Mouse (Mus musculus): ENCODE data around the gene Ccdc142.

Ccdc142 gene

DNA sequence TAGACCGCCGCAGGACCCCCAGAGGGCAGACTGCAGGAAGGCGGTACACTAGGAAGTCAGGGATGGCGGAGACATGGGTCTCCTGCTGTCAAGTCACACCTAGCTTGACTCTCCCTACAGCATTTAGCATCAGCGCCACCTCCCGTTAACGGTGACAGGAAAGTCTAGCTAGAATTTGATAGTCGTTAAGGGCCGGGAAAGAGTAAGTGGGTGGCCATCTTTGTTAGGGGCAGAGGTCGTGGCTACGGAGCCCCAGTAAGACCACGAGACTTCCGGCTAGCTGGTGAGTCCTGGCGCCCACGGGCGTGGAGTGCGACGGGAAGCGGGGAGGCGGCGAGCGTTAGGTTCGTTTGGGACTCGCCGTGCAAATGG is at the start of gene Ccdc142, which contains the start of gene Gm42688:
Gene Ccdc142 (plus strand): TSS at position 286 of the 372 bp plus-strand sequence.
Gene Gm42688 (plus strand): TSS at position 302 of the 372 bp plus-strand sequence.
- in situ Hi-C loops (cut with MboI, MseI) = loop anchor here (5.0 kb wide), 1 partner anchor 56 kb away; the partner anchor contains the start of genes 1700003E16Rik and Wdr54

DNA sequence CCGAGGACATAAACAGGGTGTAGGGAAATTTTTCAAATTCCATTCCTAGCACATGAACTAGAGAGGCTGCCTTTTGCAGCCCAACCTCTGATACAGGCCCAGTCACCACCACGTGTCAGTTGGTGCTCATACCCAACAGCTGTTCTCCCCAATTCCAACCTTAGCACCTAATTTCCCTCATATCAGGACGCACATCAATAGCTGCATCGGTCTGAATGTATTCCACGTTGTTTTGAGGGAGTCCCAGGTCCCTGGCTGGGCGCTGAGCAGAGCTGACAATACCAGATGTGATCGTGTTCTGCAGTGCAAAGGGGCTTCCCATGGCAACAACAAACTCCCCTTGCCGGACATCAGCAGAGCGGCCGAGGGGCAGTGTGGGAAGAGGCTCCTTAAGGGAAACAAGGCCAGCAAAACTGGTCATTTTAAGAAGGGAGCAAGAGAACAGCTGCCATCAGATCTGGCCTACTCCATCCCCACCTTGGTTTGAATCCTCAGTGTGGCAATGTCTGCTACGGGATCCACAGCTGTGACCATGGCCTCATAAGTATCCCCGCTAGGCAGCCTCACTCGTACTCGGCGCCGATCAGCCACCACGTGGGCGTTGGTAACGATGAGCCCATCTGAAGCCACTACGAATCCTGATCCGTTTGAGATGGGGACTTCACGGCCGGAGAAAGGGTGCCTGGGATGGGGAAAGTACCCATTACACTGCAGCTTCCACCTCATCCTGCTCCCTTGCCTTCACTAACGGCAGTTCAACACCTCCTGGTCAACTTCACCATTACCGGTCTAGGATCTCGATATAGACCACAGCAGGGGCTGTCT is 48.1 kb upstream of the Ccdc142 start:
- in situ Hi-C loops (cut with MboI, MseI) = no loop called here

DNA sequence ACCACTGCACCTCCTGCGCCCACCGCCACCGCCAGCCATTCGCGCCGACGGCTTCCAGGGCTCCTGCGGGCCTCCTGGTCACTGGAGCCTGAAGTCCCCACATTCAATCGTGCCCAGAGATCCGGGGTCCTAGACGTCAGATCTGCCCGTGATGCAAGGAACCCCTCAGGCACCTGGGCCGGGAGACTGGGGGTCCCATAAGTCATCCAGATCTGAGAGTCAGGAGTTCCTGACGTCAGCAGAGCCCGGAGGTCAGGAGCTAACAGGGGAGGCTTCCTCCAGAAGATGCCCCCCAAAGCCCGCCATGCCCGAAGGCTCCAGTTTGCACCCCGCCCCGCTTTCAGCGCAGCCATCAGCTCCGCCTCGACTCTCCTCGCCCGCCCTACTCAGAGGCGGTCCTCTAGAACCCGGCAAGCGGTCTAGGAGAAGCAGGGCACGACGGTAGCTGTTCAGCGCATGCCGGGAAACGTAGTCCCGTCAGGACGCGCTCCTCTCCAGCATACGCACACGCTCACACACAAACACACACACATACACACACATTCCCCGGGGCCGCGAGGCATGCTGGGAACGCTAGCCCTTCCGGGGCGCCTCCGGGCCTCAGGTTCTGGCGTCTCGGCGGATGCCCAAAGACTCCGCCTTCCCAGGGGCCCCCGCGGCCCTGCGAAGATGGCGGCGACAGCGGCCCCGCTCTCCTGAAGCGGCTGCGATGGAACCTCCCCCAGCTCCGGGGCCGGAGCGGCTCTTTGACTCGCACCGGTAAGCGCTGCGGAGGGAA is 47.1 kb upstream of the Ccdc142 start, which contains the start of gene Aup1:
Gene Aup1 (plus strand): TSS at position 448 of the 778 bp plus-strand sequence.
- in situ Hi-C loops (cut with MboI, MseI) = no loop called here

DNA sequence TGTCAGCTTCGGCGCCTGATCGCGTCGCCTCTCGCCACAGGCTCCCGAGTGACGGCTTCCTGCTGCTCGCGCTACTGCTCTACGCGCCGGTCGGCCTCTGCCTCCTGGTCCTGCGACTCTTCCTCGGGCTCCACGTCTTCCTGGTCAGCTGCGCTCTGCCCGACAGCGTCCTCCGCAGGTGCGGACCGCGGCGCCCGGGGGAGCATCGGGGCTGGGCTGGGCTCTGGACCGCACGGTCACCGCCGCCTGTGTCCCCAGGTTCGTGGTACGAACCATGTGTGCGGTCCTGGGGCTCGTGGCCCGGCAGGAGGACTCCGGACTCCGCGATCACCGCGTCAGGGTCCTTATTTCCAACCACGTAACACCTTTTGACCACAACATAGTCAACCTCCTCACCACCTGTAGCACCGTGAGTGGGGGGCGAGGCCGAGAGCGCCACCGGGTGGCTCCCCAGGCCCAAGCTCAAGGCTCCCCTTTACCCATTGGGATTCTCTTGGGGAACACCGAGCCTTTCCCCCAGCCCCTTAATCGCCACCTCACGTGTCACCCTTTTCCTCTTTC is 46.5 kb upstream of the Ccdc142 start, which contains the start of gene Htra2:
Gene Htra2 (minus strand): TSS at position 403 of the 561 bp plus-strand sequence.
- in situ Hi-C loops (cut with MboI, MseI) = no loop called here

DNA sequence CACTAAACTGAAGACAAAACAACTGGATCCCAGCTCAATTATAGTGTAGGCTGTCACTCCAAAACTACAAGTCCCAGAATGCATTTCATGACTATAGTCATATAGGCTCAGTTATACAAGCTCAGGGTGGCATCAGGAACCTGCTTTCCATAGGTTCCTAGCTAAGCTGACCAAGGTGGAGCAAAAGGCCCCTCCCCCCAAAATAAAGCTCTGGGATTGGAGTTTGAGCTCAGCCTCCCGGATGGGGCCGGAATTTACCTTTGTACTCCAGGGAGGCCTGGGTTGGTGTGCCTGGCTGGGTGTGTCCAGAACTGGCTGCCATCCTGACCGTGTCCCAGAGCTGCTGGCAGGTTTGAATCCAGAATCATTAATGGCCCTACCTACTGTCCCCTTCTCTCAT is 43.6 kb upstream of the Ccdc142 start, which contains the start of gene Dqx1:
Gene Dqx1 (plus strand): TSS at position 55 of the 400 bp plus-strand sequence.
- in situ Hi-C loops (cut with MboI, MseI) = no loop called here

DNA sequence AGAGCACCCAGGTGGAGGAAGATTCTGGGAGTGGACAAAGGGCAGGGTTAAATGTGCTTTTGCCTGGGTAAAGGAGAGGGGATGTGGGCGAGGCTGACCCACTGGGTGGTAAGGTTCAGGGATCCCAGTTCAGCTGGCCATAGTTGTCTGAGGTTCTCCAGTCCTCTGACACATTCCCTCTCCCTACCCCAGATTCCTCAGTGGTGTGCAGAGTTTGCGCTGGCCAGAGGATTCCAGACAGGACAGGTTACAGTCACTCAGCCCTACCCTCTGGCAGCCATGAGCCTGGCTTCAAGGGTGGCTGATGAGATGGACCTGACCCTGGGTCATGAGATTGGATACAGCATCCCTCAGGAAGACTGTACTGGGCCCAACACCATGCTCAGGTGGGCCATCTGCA is 42.7 kb upstream of the Ccdc142 start:
- in situ Hi-C loops (cut with MboI, MseI) = no loop called here

DNA sequence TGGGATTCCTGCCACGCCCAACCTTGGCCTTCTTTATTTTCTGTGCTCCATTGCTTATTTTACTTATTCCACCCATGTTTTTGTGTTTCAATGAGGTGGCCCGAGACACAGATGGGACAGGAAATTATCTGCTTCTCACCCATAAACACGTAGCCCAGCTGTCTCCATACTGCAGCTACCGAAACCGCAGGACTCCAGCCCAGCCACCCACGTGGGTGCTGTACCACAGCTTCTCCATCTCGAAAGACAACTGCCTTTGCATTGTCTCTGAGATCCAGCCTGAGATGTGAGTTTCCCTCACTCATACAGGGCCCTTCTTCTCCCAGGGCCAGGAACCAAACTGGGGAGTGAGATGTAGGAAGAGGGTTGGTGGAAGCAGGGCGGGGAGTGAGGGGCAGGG is 35.4 kb upstream of the Ccdc142 start:
- in situ Hi-C loops (cut with MboI, MseI) = no loop called here

DNA sequence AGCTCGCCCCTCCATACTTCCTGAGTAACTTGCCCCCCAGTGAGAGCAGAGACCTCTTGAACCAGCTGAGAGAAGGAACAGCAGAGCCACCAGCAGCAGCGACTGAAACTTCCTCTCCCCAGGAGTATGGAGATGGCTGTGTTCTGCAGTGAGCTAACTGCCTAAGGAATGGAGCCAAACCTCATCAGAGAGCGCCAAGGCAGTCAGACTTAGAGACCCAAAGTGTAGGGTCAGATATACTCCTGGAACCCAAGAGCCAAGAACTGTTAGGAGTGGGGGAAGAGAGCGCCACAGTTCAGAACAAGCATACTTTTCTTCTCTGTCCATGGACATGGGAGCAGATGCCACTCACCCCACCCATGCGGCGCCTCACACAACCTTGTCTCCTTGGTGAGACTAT is 35.0 kb upstream of the Ccdc142 start:
- in situ Hi-C loops (cut with MboI, MseI) = no loop called here

DNA sequence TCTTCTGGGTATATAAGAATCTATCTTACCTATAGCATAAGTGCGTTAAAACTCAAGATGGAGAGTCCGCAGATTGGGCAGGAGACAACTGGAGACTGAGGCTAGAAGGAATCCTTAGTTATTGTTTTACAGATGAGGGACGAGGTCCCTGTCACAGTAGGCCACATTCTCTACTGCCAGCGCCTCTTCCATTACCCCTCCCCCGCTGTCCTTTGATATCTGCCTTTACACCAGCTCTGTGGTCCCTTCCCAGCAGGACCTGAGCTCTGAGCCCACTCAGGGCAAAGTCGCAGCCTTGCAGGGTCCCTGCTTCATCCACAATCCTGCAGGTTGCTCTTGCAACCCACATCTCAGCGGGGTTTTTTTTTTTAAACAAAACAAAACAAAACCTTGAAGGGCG is 33.2 kb upstream of the Ccdc142 start:
- in situ Hi-C loops (cut with MboI, MseI) = no loop called here

DNA sequence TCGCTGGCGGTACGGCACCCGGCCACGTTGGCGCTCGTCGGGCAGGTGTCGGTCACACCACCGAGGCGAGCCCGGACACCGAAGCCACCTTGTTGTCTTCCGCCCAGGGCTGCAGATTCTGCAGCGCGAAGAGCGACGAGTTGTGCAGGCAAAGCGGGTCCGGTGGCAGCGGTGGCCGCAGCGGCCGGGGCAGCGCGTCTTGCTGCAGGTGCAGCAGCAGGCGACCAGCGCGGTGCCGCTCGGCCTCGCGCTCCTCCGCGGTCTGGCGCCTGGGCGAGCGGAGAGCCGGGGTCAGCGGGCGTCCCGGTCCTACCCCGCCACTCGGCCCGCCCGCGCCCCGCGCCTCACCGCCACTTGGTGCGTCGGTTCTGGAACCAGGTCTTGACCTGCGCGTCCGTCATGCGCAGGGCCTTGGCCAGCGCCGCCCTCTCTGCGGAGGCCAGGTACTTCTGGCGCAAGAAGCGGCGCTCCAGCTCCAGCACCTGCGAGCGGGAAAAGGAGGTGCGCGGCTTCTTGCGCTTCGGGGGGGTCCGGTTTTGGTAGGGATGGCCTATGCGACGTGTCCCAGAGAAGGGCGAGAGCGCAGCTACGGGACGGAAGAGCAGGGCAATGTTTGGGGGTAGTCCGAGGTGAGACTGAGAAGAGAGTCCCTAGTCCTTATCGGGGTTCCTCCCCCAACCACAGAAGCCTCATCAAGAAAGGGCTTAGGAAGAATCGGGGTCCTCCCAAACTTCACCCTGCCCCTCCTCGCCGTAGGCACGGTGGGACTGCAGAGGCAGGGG is 32.5 kb upstream of the Ccdc142 start:
- in situ Hi-C loops (cut with MboI, MseI) = no loop called here

DNA sequence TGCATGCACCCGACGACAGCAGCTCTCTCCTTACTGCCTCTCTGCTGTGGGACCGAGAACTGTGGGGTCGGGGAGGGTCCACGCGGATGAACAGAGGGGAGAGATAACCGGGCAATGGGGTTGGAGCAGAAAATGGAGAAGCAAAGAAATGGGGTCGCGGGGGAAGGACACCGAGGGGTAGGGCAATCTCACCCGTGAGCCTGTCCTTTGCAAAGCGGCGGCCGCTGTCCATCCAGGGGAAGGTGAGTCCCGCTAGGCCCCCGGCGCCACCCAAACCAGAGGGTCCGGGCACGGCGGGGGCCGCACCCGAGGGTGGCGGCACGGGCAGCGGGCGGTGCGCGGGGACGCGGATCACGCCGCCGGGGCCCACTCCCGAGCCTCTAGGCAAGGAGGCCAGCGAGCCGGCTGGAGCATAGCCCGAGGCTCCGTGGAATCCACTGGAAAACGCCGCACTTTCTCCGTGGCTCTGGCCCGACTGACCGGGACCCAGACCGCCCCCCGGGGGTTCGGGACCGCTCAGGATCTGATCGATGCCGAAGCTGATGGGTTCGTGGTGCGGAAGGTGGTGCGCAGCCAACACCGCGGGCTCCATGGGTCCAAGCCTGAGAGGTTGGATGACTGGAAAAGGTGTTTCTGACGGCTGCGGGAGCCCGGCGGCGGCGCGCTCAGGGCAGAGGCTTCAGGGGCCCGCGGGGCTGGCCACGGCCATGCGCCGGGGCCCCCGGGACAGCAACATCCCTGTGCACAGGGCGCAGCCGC is 31.7 kb upstream of the Ccdc142 start:
- in situ Hi-C loops (cut with MboI, MseI) = no loop called here

DNA sequence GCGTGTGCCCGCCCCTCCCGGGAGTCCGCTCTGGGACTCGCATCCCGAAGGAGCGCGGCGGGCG is 31.3 kb upstream of the Ccdc142 start, which contains the start of gene Tlx2:
Gene Tlx2 (minus strand): TSS at position 47 of the 64 bp plus-strand sequence.
- in situ Hi-C loops (cut with MboI, MseI) = no loop called here

DNA sequence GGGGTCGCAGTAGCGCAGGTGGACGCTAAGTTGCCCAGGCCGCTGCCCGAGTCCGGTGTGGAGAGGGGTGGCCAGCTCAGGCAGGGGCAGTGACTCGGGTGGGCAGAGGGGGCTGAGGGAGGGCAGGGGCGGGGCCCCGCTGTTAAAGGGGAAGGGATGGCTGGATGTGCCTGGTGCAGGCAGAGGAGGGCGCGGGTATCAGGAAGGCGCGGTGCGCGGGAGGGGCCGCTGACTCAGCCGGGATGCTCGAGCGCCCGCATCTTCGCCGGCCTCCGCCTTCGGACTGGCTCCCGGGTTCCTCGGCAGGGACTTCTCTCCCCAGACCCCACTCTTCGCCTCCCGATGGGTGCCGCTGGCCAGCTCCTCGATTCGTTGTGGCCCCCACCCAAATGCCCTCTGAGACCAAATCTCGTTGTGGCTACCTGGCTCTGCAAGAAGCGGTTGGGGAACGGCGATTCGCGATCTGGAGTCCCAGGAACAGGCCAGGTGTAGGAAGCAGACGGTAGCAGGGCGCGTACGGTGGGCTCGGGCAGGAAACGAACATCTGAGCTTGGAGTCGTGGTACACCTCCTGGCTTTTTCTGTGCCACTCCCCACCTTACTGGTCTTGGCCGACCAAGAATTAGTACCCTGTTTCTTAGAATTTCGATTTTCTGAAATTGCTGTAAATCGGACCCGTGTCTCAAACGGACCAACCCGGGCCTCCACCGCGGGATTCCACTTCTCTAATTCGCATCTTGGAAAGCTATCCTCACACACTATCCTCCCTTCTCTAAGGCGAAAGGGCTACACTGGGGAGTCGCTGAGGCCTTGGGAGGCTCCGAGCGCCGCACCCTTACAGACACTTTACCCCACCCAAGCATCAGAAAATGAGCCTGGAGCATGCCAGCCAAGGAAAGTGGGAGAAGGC is 30.8 kb upstream of the Ccdc142 start:
- in situ Hi-C loops (cut with MboI, MseI) = no loop called here

DNA sequence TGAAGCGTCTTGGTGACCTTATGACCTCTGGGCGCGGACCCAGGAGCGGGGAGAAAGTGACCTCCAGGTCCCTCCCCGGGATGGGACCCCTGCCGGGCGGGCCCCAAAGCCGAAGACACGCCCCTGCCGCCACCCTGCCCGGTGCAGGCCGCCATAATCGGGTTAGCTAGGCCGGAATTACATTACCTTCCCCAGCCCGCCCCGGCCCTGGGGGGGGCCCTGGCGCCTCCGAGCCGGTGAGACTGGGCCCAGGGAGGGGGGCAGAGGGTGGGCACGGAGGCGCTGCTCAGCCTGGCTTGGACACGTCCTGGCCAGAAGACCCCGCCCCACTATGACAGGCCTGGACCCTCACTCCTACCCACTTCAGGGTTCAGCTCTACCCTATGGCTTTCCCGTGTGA is 30.2 kb upstream of the Ccdc142 start:
- in situ Hi-C loops (cut with MboI, MseI) = no loop called here

DNA sequence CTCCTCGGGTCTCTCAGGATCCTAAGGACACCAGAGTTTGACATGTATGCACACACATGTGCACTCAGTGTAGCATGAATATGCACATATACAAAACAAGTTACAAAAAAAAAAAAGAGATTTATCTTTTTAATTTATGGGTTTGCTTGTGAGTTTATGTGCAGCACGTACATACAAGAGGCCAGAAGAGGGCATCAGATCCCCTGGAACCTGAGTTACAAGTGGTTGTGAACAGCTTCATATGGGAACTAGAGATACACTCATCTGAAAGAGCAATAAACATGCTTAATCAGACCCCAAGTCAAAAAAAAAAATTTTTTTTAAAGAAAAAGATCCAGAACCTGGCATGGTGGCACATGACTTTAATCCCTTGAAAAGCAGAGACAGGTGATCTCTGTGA is 26.4 kb upstream of the Ccdc142 start:
- in situ Hi-C loops (cut with MboI, MseI) = loop anchor here (5.0 kb wide), 1 partner anchor 42 kb away; the partner anchor contains the start of gene Mogs

DNA sequence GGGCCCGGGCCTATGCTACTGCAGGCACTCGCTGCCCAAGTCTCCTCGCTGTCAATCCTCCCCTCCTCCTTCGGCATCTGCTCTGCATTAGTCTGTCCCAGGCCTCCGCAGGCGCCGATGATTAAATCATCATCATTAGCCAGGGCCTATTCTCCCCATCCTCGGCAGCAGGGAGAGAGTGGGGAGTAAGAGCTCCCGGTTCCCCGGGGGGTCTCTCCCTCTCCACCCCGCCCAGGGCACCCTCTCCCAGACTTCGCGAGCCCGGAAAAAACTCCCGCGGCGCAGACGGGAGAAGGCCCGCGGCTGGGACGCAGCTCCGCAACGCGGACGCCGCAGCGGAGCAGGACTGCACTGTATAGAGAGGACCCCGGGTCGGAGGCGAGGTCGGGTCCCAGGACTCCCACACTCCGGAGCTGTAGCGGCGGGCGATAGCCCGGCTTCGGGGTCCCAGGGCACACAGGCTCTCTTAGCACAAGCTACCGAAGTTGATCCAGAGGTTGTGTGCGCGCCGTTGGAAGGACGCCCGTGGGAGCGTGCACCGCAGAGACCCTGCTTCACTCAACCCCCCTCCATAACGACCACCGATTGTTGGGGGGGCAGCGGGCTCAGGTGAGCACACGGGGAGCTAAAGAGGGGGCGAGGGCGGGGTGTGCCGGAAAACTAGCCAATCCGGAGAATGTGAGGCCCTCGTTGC is 23.6 kb upstream of the Ccdc142 start, which contains the start of gene Pcgf1:
Gene Pcgf1 (plus strand): TSS at position 240 of the 694 bp plus-strand sequence.
- in situ Hi-C loops (cut with MboI, MseI) = loop anchor here (5.0 kb wide), 1 partner anchor 40 kb away; the partner anchor contains the start of gene Mogs

DNA sequence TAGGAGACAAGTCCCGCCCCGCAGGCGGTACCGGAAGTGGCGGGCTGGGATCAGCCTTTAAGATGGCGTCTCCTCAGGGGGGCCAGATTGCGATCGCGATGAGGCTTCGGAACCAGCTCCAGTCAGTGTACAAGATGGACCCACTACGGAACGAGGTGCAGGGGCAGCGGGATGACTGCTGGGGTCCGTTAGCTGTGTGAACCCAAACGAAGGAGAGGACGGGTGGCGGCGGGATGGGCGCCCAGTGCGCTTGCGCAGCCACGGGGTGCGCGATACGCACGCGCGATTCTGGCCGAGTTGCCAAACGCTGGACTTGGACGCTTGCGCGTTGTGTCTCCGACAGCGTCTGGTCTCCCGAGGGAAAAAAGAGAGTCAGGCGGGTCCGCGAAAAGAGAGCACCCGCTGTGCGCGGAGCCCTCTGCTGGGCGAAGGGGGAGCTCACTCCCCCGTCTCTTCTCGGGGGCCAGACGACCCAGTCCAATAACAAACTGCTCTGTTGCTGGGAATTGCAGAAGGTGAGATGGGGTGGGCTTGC is 23.0 kb upstream of the Ccdc142 start:
- in situ Hi-C loops (cut with MboI, MseI) = loop anchor here (5.0 kb wide), 1 partner anchor 39 kb away; the partner anchor contains the start of gene Mogs

DNA sequence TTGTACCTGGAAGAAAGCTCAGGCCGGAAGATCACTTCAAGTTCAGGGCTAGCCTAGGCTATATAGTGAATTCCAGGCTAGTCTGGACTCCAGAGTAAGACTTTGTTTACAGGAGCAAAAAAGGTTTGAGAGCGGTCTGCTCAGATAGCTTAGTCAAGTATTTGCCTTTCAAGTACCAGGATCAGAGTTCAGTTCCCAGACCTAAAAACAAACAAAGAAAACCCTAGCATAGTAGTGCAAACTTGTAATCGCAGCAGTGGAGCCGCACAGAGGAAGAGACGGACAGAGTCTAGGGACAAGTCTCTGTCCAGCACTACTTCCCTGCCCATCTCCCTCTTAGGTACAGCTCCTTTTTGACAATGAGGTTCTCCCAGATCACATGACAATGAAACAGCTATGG is 21.2 kb upstream of the Ccdc142 start:
- in situ Hi-C loops (cut with MboI, MseI) = no loop called here

DNA sequence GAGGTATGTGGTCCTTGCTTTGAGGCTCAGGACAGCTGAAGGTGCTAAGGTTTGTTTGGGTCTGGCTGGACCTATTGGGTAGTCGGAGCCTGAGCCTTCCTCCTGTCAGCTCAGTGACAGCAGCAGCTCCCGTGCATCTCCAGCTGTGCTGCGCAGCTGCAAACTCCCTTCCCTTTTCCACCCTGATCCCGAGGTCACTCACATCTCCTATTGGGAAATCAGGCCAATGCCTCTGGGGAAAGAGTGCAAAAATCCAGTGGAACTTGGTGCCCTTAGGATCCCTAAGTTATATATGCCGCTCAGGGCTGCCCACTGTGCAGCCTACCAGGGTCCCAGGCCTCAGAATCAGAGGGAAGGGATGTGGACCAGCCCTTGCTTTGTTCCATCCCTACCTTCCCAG is 17.9 kb upstream of the Ccdc142 start:
- in situ Hi-C loops (cut with MboI, MseI) = no loop called here

All from T-helper 2 cell (primary cell).